Mouse (Mus musculus) cerebellum, adult (tissue): ENCODE results near the gene Il12rb1.
A peak's percentile ranks its signal among the peaks of the same experiment; 100 is the strongest.

ENCODE experiments used
- ATAC-seq: cut with Nextera tagmentation; 2 replicates; pipeline ENCODE4 v1.9.2; 2017; ENCODE audit warnings: mild to moderate bottlenecking, moderate library complexity, mixed read lengths; ENCODE audit not compliant: insufficient number of reproducible peaks, low FRiP score, low TSS enrichment

Gene Il12rb1

DNA sequence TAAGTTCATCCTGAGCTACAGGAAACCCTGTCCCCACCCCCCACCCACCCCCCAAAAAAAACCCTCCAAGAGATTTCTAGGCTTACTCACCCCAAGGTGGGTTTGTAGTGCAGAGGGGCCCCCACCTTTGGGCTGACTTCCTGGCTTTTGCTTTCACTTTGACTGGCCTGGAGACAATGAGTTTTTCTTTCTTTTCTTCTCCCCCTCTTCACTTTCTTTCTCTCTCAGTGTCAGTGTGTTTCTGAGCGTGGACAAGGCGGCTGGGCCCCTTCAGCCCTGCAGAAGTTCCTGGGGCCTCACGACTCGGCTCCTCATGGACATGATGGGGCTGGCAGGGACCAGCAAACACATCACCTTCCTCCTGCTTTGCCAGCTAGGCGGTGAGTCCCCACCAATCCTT is at the start of gene Il12rb1:
Gene Il12rb1, plus strand, starts transcription at position 211 of the 400 bp plus-strand sequence.
- ATAC-seq = no peak

DNA sequence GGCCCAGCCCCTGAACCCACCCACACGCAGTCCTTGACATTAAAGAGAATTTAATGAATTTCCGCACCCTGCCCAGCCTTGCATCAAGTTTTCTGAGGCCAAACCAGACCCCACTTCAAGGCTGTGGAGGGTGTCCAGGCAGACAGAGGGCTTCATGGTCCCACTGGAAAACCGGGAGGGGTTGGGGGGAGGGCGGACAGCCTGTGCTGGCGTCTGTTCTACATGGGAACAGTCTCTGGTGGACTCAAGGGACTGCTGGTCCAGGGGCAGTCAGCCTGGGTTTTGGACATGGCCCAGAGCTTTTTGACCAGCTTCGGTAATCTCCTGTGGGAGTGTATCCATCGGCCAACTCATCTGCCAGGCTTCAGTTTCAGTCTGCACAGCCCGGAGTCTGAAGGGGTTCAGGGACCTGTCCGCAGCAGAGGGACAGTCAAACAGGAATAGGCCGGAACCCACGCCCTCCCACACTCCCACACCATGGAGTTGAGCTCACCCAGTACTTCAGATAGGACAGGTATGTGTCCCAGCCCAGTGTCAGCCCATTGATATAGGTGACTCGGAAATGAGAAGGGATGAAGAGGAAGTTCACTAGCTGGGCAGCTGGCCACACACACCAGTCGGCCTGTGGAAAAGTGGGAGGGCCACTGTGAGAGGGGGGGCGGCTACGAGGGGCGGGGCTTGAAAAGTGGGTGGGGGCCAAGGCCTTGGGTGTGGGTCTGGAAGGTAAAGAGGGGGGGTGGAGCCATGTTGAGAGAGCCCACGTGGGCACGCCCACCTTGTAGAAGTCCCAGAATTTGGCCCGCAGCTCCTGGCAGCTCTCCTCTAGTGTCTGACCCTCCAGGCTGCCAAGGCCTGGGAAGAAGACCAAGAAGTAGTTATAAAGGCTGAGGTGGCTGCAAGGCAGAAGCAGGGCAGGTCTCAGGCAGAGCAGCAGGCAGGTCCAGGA is 49.4 kb upstream of the Il12rb1 start:
- ATAC-seq = no peak

GRCm38 (mm10) chr8:70760350-70760749 is 47.9 kb upstream of the Il12rb1 start:
- no peak; the same call in 1 of the 2 replicates for ATAC-seq

- ATAC-seq = peak; percentile 91
Measured at GRCm38 (mm10) chr8:70760775-70761406, 47.4 kb upstream of the Il12rb1 start, which contains the start of gene Mpv17l2. Gene Mpv17l2, minus strand, starts transcription at chr8:70760946.

DNA sequence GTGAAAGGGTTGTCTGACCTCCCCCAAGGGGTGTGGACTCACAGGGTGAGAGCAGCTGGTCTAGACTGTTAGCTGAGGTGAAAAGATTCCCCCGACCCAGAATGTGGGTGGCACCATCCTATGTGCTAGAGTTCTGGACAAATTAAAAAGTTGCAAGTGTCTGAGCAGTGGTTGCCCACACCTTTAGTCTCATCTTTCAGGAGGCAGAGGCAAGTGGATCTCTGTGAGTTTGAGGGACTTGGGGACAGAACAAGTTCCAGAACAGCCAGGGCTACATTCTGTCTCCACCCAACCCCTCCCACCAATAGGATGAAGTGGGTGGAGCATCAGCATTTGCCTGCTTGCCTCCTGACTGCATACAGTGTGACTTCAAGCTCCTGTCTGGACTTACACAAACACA is 46.1 kb upstream of the Il12rb1 start:
- ATAC-seq = no peak

DNA sequence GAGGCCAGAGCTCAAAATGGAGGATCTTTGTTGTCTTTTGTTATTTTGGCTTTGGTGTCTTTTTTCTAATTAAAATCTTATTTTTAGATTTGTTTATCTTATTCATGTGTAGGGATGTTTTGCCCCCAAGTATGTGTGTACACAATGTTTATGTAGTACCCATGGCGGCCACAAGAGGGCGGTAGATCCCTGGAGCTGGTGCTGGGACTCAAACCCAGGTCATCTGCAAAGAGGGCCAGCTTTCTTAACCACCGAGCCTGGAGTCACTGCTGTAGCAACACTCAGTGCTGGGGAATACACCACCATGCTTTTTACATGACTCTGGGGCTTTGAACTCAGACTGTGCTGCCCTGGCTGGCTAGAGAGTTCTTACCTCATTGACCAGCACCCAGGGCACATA is 44.9 kb upstream of the Il12rb1 start:
- no peak for ATAC-seq

DNA sequence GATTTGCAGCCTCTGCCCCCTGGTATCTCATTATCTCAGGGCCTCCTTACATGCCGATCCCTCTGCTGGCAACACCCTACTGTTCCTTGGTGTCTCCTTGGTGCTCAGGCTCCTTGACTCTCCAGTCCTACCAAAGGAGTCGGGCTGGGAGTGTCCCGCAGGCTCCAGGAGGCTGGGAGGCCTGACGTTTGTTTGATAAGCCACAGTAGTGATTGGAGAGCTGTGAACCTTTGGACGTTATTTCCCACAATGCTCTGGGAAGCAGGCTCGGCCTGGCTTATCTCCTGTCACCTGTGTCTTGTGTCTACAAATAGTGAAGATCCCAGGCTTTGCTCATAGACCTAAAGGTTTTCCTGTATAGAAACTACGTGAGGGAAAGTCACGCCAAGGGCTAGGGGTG is 44.2 kb upstream of the Il12rb1 start:
- ATAC-seq = no peak

DNA sequence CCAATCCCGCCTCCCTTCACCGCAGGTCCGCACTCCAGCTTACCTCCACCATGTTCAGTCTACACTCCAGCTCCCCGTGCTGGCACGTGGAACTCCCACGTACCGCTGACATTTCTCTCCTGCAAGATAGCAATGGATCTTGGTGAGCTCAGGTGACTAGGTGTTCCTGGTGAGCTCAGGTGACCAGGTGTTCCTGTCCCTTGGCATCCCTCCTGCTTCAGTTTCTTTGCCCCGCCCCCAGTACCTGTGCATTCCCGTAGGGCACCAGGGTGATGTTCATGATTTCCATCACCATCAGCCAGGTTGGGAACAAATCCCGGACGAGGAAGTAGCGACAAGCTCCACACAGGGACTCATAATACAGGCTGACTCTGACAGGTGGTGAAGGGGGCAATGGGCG is 43.6 kb upstream of the Il12rb1 start:
- ATAC-seq = no peak

DNA sequence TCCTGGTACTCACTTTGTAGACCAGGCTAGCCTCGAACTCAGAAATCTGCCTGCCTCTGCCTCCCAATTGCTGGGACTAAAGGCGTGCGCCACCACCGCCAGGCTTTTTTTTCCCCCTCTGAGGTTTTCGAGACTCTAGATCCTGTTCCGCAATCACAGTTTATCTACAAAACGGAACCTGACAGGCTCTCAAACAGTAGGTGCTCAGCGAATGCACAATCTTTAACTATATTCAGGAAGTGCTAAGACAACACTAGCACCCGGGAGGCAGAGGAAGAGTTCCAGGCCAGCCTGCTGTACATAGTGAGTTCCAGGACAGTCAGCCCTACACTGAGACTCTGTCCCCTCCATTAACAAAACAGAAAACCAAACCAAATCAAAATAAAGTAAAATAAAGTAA is 42.9 kb upstream of the Il12rb1 start:
- no peak for ATAC-seq

DNA sequence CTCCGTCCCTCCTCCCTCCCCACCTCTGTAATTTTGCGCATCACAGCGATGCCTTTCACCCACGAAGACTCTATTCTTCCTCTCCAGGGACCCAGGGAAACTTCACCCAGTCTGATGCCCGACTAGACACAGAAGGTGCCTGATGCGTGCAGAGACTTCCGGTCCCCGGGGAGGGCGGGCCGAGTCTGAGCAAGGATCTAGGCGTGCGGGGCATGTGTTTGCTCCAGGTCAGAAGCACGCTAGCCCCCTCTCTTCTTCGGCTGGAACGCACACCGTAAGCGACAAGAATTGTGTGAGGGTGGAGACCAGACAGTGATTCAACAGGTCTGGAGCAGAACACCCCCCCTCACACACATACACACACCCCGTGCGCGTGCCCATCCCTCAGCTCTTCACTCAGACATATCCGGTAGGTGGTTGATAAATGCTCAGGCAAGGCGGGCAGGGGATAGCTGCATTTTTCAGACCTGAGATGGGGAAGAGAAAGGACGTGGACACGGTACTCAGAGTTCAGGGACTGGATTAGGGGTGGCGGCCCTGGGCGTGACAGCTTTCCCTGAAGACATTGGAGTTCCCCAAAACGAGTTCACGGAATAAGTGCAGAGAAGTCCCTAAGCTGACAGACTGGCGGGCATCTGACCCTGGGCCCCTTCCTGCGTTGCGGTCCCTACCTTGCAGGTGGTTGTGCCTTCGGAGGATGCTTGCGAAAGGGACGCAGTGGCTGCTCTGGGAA is 42.2 kb upstream of the Il12rb1 start:
- no peak for ATAC-seq

DNA sequence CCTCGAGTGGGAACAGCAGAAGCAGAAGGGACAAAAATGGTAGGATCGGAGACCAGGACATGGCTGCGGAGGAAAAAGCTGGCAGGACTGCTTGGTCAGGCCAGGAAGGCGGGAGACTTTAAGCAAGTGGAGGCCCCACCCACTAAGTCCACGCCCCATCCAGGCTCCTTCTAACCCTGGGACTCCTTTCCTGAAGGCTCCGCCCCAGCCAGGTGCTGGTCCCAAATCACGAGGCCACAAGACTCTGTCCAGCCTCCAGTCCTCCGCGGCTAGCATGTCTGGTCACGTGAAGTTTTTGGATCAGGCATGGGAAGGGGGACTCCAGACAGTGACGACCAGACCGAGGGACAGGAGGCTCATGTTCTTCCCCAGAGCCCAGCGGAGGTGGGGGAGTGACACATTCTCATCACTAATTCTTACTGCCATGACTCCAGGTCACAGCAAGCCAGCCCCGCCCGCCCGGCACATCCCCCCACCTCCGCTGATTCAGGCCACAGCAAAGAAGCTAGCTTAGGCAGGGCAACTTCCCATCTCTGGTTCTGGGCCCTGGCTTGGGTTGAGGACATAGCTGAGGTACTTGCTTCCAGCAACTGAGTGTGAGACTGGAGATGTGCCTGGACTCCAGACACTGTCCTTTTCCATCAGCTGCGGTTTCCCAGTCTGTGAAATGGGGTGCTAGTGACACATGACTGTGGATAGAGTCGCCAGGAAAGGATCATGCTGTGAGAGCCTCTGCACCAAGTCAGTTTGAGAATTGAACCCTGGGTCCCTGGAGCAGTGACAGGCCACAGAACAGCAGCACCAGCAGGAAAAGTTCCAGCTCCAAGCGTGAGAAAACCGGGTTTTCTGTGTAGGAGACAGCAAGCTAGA is 41.4 kb upstream of the Il12rb1 start:
- ATAC-seq = 0 out of 2 replicates have a peak, but pooled peaks have one; percentile 33

DNA sequence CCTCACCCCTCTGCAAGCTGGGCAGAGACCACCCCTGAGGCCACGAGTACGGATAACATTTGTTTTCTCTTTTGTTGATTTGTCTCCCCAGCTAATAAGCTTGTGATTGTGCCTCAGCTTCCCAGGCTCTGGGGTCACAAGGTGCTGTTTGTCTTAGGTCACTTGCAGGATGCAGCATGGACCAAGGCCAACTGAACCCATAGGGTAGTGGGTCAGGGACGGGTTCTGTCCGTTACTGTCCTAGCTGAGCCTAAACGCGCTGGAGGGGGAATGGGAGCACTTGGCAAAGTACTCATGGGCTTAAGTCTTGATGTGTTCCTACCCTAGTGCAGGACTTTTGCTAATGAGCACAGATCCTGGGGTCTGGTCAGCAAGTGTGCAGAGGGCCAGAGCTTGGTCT is 40.7 kb upstream of the Il12rb1 start:
- no peak for ATAC-seq

DNA sequence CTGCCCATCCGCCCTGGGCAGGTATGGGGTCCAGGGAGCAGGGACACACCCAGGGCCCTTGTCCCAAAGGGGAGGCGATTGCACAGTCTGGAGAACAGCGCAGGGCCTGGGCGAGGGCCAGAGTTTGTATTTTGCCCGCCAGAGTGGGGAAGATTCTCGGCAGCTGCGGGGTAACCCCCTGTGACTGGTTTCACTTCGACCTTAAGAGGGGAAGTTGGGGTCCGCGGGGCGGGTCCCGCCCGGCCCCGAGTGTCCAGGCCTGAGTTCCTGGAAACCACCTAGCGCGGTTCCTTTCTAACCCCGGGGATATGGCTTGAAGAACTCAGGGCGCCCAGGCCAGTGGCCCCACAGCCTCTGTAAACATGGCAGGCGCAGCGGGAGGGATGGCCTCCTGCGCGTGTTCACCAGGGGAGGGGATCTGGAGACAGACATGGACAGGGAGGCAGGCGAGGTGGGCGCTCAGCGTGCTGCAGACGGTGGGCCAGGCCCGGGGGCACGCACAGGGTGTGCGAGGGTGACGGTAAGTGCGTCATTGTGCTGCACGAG is 39.9 kb upstream of the Il12rb1 start:
- ATAC-seq = no peak

GRCm38 (mm10) chr8:70768956-70769355 is 39.3 kb upstream of the Il12rb1 start:
- no peak for ATAC-seq

DNA sequence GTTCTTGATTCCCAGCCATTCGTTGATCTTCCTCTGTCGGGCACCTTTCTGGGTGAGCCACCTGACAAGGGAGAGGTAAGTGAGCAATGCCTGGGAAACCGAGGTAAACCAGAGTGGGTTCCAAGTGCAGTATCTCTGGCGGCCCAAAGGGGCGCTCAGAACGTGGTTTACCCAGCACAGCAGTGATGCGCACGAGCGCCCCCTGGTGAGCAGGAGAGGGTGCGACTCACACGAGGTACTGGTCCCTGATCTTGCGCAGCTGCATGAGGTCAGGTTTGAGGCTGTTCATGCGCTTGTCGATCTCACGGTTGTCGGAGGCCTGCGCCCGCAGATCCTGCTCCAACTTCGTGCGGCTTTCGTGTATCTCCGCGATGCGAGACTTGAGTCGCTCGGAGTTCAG is 38.9 kb upstream of the Il12rb1 start:
- ATAC-seq = peak; percentile 49

GRCm38 (mm10) chr8:70769858-70770257 is 38.4 kb upstream of the Il12rb1 start:
- no peak for ATAC-seq

- ATAC-seq = no peak
Measured at GRCm38 (mm10) chr8:70770748-70771147, 37.5 kb upstream of the Il12rb1 start.

GRCm38 (mm10) chr8:70771217-70771616 is 37.0 kb upstream of the Il12rb1 start:
- ATAC-seq = no peak

DNA sequence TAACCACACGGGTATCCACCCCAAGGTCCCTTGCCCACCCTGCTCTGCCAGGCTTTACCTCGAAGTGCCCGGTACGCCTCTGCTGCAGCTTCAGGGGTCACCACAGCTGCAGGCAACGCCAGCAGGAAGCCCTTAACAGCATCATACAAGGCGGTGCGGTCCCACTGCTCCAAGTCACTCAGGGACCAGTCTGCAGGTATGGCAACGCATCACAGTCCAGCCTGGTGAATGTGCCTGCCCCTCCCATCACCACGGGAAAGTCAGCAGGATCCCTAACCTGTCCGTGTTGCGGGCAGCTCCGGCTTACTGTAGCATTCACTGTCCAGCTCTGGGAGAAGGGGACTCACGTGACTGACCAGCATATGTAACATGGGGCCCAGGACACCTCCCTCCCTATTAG is 36.2 kb upstream of the Il12rb1 start:
- ATAC-seq = no peak

DNA sequence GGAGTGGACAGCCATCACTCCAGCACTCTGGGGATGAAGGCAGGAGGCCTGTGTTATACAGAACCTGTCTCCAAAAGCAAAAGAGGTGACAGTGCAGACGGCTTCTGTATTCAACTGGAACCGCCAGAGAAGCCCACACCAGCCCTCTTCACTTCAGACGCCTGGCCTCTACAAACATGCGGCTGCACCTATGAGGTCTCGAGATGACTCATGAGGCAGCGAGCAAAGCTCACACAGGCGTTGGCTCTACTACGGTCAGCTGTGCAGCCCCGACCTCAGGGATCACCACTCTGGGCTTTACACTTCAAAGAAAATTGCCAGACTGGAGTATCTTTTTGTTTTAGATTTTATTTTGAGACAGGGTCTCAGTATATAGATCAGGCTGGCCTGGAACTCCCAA is 35.4 kb upstream of the Il12rb1 start:
- ATAC-seq = no peak
